Mouse (Mus musculus): ENCODE measurements around the gene Spink4.

Gene Spink4

DNA sequence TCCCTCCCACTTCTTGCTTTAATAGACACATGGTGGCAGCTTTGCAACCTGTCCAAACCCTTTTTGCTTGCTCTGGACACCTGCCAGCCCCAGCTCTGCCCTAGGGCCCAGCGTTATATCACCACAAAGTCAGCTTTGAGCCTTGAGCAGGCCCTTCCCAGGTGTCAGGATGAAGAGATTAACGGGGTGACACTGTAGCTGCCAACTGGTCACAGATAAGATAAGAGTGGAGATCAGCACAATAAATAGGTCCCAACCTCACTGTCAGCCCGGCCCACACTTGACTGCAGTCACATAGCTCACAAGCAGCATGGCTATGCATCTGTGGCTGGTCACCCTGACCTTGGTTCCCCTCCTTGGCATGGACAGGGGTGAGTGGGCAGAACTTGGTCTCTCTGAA lies at the start of gene Spink4:
TSS of gene Spink4 (plus strand) at position 268 of the 400 bp plus-strand sequence.
- peak; percentile 26 for DNase-seq

DNA sequence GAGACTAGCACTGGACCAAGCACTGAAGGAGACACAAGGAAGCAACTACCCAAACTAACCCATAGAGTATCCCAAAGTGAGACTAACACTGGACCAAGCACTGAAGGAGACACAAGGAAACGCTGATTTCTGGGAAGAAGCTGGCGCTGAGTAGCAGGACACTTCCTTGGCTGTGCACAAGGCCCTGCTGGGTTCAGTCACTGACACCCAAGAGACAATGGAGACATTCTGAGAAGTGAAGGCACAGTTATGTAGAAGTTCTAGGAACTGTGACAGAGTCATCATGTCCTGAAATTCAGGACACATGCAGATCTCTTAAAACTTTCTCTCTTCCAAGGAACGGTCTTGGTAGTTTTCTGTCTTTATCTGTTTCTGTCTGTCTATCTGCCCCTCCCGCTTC lies 49.6 kb upstream of the Spink4 start:
- DNase-seq = no peak

DNA sequence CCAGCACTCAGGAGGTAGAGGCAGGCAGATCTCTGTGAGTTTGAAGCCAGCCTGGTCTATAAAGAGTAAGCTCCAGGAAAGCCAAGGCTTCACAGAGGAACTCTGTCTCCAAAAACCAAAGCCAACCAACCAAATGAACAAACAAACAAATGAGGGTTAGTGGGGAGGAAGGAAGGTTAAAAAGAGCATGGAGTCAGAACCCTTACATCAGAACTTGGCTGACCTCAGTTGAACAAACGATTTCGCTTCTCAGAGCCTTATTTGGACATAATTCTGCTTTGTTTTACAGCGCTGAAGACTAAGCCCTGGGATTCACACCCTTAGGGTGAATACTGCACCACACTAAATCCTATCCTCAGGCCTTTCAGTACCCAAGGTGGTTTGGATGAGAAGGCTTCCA lies 47.7 kb upstream of the Spink4 start:
- no peak for DNase-seq

DNA sequence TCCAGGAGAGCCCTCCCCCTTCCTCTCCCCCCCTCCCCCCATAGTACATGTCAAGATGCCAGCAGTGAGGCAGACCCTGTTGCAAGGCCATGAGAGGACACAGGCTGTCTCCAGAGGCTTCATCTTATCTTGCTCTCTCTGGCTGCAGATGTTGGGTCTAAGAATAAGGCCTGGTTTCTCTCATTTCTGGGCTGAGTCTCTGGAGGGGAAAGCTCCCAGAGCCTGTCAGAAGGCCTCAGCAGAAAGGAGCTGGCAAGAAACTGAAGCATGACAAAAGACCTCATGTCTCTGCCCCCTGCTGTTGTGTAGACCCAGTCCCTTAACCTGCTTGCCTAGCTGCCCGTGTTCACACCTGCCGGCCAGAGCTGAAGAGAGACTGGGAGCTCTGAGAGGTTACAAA lies 46.5 kb upstream of the Spink4 start:
- DNase-seq = no peak

DNA sequence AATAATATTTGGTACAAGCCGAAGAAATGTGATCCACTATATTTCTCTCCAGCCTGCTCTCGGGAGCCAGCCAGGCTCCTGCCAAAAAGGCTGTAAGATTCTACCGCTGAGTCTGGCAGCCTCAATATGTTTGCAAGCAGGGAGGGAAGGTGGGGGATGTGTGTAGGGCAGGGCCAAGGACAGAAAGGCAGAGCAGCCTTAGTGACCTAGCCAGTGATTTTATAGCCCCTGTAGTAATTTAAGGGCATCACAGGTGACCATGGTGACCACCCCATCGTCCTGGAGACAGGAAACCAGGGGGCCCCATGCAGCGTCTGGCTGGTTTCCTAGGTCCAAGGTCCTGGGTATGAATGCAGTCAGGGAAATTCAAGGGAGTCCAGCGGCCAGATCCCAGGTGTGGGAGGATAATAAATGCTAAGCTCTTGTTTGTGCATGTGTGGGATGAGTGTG lies 45.7 kb upstream of the Spink4 start:
- peak; percentile 30 for DNase-seq

DNA sequence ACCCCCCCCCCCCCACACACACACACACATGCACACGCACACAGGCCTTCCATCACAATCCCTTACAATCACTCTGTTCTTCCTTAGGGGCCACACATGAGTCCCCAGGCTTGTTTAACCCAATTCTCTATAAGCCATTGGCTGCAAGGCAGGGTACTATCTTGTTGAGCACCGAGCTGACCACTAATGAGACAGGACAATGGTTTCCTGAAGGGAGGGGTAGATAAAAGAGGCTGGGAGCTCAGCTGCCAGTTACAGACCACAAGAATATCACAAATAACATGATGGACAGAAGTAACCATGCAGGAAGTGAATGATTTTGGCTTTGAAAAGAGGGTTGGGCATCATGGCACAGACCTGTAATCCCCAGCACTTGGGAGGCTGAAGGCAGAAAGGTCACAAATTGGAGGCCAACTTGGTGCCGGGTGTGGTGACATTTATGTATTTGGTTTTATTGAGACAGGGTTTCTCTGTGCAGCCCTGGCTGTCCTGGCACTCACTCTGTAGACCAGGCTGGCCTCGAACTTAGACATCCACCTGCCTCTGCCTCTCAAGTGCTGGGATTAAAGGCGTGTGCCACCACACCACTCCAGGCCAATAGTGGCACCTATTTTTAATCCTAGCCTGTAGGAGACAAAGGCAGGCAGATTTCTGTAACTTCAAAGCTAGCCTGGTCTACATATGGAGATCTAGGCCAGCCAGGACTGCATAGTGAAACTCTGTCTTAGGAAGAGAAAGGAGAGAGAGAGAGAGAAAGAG lies 44.9 kb upstream of the Spink4 start:
- no peak for DNase-seq

DNA sequence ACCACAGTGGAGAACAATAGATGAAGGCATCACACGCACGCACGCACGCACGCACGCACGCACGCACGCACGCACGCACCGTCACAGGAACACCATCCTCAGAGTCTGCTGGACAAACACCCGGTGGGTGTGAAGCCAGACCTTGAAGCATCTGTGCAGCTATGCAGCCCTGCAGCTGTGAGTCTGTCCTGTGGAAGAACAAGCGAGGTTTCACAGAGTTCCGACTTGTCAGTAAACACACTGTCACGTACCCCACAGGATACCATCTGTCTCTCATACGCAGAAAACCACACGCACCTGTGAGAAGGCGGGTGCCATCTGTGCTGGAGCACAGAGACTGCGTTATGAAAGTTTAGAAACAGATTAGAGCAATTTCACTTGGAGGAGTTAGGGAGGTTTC lies 44.0 kb upstream of the Spink4 start:
- DNase-seq = no peak

DNA sequence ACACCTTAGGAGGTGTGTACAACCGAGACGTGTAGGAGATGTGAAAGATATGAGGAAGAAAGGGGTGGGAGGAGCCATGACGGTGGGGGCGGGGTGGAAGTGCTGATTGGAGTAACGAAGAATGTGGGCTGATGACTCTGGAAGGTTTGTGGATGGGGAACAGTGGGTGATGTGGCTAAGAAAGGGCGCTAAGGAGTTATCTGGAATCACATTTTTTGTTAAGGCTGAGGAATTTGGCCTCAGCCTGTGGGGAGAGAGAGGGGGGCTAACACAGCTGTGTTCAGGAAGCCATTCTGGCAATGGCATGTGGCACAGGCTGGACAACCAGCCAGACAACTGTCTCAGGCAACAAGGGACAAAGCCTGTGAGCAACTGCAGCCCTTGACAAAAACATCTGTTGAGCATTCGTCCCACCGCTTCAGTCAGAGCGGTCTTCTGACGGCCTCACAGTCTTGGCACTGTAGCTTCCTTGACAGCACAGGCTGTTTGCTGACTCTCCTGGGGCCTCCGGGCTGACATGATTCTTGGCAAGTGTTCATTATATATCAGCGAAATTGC lies 43.0 kb upstream of the Spink4 start:
- DNase-seq = peak; percentile 33

DNA sequence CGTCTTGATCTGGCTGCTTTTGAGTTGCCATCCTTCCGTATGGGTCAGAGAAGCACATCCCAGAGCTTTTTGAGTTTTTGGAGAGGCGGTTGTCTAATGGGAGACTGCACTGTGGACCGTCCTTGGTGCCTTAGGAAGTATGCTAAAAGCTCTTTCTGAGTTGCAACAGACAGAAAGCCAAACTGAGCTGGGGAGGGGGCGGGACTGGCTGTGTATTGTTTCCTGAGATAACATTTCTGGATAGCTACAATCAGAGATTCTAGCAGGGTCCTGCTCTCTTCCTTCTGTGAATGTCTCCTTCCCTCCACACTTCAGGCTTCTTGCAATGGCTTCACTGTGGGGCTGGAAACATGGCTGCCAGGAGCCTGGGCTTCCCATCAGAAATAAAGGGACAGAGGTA lies 42.3 kb upstream of the Spink4 start:
- DNase-seq = no peak

DNA sequence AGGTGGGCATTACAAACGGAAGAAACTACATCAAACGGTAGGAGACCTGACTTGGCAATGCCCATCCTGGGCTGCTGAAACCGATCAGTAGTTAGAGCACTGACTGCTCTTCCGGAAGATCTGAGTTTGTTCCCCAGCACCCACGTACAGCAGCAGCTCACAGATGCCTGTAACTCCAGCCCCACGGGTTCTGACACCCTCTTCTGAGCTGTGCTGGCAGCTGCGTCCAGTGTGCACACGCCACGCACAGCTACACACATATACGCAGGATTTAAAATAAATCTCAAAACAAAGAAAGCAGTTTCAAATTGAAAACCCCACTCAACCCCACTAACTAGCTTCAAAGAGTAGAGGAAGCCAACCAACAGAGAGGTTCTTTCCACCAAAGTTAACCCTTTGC lies 36.7 kb upstream of the Spink4 start:
- DNase-seq = no peak

DNA sequence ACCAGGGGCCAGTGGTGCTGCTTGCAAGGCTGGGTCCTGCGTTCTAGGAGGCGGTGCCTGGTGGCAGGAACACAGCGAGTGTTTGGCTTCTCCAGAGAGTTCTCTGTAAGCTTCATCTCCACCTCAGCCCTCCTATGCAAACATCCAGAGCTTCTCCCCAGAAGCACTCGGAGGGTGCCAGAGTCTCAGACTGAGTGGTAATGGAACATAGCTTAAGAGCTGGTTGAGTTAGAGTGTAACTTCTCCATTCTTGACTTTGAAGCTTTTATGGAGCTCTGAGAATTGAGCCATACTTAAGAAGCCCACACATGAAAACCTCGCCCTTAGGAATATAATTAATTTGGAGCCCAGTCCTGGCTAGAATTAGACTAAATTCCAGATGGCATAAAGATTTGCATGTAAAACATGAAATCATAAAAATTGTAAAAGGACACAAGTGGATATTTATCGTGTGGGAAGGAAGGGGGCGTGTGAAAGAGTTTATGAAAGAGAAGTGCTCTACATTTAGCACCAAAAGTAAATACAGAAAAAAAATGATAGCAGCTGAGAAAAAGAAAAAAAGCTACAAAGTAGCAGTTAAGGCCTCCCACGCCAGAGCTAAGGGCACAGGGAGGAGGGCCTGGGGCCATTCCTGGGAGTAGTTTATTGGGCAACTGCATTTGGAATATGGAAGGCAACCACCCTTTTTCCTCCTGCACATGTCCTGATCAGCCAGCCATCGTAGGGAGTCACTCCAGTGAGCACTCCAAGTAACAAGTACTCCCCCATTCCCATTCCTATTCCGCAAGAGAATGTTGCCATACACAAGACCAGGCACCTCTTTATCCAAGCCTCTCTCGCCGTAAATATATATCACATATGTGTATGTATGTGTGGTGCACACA lies 35.3 kb upstream of the Spink4 start:
- no peak for DNase-seq

DNA sequence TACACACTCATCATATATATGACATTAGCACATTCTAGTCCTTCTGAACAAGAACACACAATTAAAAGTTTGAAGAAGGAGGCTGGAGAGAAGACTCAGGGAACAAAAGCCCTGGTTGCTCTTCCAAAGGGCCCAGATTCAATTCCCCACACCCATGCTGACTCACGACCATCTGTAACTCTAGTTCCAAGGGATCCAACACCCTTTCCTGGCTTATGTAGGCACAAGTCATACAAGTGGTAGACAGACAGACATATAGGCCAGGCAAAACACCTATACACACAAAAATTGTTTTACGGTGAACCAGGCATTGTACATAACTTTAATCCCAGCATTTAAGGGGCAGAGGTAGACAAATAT lies 34.7 kb upstream of the Spink4 start:
- DNase-seq = no peak

DNA sequence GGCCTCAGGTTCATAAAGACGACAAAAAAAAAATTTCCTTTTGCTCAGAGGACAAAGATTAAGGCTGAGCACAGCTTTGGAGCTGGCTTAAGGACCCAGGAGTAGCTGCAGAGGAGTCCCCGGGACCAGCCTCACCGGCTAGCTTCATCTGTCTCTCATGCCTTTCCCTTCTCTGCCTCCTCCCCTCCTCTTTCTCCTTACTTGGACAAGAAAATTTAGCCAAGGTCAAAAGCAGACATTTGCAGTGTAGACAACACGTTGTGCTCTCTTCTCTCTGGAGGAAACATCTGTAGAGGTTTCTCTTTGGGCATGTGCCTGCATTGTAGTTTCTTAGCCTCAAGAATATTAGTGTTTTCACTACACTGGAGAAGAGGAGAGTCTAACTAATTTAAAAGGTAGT lies 34.0 kb upstream of the Spink4 start:
- no peak for DNase-seq

DNA sequence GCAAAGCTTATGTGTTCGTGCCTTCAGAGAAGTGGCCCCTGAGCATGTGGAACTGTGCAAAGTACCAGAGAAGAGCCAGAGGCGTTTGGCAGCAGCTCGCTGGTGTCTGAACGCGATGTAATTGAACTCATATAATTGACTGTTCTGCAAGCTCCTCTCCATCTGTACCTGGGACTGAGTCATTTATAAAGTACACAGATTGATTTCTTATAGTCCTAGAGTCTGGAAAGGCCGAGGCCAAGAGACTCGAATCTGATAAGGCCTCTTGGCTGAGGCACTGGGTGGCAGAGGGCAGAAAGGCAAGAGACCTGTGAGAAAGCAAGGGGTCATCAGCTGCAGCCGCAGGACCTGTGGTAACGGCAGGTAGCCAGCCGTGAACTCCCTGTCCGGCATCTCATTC lies 31.0 kb upstream of the Spink4 start:
- no peak for DNase-seq

DNA sequence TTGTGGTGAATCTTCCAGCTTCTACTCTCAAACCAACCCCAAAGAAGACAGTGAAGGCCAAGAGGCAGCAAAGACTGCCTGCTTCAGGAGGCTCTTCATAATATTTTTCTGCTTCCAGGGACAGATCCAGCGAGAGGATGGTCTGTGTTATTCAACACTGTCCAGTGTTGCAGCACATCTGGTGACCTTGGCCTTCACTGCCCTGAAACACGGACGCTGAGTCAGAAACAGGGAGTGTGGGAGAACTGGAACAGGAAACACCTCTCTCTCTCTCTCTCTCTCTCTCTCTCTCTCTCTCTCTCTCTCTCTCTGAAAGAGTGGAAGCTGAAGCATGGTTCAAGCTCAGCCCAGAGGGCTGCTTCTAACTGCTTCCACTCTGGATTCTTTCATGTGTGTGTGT lies 30.6 kb upstream of the Spink4 start:
- no peak for DNase-seq

DNA sequence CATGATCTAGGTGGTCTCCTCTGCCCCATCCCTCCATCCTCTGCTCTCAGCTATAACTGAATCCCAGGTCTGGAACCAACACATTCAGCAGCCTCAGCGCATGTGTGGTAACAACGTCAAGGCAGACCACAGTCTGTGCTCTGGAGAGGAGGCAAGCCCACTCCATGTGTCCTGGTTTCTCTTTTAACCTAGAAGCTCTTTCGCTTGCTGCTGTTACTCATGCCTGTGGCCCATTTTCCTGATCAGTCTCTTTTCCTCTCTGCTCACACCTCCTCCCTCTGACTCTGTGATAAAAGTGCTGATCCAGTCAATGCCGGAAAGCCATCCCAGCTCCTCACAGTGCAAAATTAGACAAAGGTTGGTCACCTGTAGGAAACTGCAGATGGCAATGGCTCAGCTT lies 29.9 kb upstream of the Spink4 start:
- no peak for DNase-seq

DNA sequence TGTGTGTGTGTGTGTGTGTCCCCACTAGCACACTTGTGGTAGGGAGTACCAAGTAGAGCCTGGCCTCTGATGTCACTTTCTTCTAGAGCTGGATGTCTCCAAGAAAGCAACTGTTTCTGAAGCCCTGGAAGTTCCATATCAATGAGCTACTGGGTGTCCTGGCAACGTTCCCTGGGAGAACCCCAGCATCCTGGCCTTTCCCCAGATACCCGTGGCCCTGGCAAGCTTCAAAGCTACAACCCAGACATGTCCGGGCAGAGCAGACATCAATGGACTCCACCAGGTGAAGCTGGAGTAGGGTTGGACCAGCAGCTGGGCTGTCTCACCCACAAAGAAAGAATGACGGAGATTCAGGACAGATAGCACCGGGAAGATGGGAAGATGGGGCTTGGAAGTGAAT lies 28.6 kb upstream of the Spink4 start:
- no peak for DNase-seq

DNA sequence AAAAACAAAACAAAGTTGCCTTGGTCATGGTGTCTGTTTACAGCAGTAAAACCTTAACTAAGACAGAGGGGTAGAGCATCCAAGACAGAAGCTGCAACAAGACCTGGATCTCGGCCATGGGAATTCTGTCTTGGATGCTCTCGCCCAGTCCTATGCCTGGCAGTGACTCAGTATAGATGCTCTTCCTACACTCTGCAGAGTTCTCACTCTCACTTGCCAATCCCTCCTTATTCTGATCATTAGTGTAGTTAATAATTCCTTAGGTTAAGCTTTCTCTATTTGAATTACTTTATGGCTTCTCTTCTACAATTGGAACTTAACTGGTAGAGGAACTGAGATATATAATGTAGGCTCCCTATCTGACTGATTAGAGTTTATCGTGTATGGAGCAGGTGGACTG lies 24.7 kb upstream of the Spink4 start:
- DNase-seq = no peak

DNA sequence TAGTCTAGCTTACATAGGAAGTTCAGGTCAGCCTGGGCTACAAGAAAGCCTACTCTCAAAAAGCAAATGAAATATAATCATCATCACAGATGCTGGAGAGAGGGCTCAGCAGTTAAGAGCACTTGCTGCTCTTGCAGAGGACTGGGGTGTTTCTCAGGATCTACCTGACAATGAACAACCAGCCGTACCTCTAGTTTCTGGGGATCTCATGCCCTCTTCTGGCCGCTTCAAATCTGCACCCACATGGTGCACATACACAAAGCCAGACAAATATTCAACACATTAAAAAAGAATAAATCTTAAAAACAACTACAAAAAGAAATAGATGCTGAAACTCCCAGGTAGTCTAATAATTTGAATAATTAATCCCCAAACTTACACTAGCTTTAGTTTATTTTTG lies 24.2 kb upstream of the Spink4 start:
- DNase-seq = no peak

DNA sequence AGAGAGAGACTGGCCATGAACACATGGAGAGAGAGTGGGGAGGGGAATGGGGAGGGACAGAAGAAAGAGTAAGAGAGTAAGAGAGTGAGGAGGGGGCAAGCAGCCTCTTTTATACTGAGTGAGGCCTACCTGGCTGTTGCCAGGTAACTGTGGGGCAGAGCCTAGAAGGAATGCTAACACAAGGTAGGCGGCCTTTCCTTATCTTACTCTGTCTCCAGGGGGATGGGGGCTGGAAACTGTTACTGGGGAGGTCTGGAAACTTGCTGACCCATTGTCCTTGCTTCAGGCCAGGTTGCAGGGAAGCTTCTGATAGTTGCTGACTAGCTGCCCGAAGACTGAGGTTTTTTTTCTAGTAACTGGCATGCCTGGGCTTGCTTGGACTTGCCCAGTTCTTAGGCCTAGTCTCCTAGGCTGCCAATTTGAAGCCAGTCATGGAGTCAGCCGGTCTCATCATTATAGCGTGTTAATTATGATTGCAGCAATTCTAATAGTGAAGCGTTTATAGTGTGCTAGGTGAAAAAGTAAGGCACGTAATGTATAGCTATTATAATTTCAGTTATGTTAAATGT lies 21.3 kb upstream of the Spink4 start:
- DNase-seq = no peak

DNA sequence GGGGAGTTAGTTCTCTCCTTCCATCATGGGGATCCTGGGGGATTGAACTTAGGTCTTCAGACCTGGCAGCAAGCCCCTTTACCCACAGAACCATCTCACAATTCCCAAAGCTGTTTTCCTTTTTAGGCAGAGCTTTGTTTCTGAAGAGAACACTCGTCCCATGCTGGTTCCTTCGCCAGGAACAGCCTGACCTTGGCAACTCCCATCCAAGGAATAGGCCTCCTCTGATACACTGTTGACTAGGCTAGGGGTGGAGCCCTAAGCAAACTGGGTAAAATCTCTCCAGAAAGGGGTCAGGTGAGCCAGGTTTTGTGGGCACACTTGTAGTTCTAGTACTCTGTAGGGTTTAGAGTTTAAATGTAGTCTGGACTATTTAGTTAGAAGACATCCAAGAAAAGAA lies 20.6 kb upstream of the Spink4 start:
- no peak for DNase-seq

DNA sequence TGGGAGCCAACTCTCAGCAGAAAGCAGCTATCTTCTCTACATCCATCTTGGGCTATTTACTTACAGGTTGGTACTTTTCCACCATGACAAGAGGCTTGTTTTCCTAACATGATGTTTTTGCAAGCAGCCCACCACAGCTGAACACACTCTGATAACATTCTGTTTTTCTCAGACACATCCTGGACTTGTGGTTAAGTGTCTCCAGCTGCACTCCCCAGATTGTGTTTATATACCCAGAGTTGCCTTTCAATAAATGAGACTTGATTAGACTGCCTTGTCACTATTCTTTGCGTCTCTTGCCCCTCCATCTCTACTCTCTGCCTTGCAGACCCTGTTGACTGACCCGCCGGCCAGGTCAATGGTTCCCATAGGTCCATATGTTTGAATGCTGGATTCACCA lies 19.8 kb upstream of the Spink4 start:
- no peak for DNase-seq

DNA sequence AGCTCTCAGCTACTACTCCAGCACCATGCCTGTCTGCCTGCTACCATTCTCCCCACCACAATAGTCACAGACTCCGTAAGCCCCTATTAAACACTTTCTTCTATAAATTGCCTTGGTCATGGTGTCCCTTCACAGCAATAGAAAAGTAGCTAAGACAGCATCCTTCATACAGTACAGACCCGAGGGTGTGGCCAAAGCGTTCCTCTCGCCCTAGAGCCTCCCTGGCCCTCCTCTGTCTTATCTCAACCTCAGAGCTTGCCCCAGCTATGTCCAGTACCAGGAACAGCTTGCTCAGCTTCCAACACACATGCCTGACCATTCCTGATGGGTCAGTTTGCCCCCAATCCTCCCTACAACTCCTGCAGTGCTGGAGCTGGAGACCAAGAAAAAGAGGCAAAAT lies 19.2 kb upstream of the Spink4 start:
- no peak for DNase-seq

DNA sequence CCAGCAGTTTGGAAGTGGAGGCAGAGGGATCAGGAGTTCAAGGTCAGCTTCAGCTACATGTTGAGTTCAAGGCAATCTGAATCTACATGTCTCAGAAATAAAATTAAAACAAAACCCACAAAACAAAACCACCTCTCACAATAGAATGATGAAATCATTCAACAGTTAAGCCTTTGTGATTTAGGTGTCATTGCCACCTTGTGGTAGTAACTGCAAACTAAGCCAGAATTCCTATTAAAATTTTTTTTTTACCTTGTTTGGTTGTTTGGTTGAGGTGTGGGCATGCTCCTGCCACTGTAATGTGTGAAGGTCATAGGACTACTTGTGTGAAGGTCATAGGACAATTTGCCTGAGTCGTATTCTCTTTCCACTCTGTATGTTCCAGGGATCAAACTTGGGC lies 13.6 kb upstream of the Spink4 start:
- no peak for DNase-seq

All from kidney, adult 18-20 months (tissue).